ENCODE assay signal across 9 mouse cellular contexts in the genomic region with DNA sequence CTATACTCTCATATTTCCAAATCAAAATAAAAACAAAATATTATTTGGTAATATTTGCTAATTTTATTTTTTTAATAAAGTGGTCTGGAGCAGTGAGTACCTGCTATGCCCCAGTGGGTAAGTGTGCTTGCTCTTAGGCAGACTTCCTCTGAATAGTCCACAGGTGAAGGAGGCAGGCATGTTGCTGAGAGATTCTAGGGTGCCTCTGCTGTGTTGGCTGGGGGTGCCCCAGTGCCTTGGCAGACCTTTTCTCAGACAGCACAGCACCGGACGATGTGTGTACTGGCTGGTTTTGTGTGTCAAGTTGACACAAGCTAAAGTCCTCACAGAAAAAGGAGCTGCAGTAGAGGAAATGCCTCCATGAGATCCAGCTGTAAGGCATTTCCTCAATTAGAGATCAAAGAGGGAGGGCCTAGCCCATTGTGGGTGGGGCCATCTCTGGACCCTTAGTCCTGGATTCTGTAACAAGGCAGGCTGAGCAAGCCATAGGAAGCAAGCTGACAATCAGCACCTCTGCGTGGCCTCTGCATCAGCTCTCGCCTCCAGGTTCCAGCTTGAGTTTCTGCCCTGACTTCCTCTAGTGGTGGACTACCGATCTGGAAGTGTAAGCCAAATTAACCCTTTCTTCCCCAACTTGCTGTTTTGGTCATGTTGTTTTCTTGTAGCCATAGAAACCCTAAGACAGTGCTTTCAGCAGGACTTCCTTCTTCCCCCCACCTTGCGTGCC. TPM values are rescaled to one million over a fixed set of nuclear protein-coding genes. Genes with fewer than 3 reads are reported as not detected.
DNase-seq lines count a peak whose midpoint lies in the region; ATAC-seq and TF ChIP-seq lines count a peak whose summit lies in the region.
"Had no signal": no experiment of that assay in that cellular context is flagged by ENCODE, and none has a peak within 500 bp of the region (broad histone marks: within the 10 kb centered on the region; RNA-seq: fewer than 3 reads in every experiment).

No protein-coding gene starts in this region.

- TF ChIP-seq EP300 in heart, postnatal 0 days (IDR thresholded peaks at IDR 0.05; ENCODE audit: low read depth), result no peak

- no peaks in the 10 kb centered on the region for H3K36me3 ChIP-seq in heart, postnatal 0 days (replicated peaks; ENCODE audit: control insufficient read depth, insufficient read depth, low read length)
- H3K36me3 ChIP-seq in limb, embryonic 10.5 days, result no peaks in the 10 kb centered on the region
- no peaks in the 10 kb centered on the region for H3K36me3 ChIP-seq in midbrain, embryonic 11.5 days (ENCODE audit: control insufficient read depth, insufficient read depth, low read length)
- H3K36me3 ChIP-seq: neural tube, embryonic 12.5 days had no signal

- no peaks in the 10 kb centered on the region for H3K9me3 ChIP-seq in heart, postnatal 0 days (replicated peaks; ENCODE audit: control insufficient read depth, low read length)
- no peaks in the 10 kb centered on the region for H3K9me3 ChIP-seq in limb, embryonic 10.5 days (replicated peaks)
- no peaks in the 10 kb centered on the region for H3K9me3 ChIP-seq in midbrain, embryonic 11.5 days (ENCODE audit: control insufficient read depth, low read length)
- H3K9me3 ChIP-seq: neural tube, embryonic 12.5 days had no signal

- no peak overlapping the region for H3K4me2 ChIP-seq in heart, postnatal 0 days (ENCODE audit: low read depth, low read length)
- H3K4me2 ChIP-seq in midbrain, embryonic 11.5 days, result no peak overlapping the region
- H3K4me2 ChIP-seq: neural tube, embryonic 12.5 days had no signal

- peak; percentile 8 for DNase-seq in urinary bladder, postnatal 14 days (ENCODE audit: low spot score)
- no peak for DNase-seq in urinary bladder, postnatal 10 days (ENCODE audit: low spot score)
- DNase-seq in heart, postnatal 0 days (ENCODE audit: low spot score), result peak; percentile 26
- DNase-seq in limb, embryonic 10.5 days (ENCODE audit: low spot score), result peak; percentile 78
- DNase-seq in midbrain, embryonic 11.5 days (ENCODE audit: low spot score, missing footprints), result no peak
- no peak for DNase-seq in ovary, postnatal 10 days (ENCODE audit: low spot score)
- no peak for DNase-seq in cerebellum, postnatal 4 days (ENCODE audit: low spot score in 2 of 2)
- DNase-seq in adrenal gland, adult 18-20 months (ENCODE audit: low spot score in 2 of 2), result no peak

- WGBS in heart, postnatal 0 days, result 21% methylated on average over 6 of the region's 6 CpGs
- 9% methylated on average over 6 of the region's 6 CpGs for WGBS in limb, embryonic 10.5 days
- WGBS in midbrain, embryonic 11.5 days, result 32% methylated on average over 6 of the region's 6 CpGs

- no peak overlapping the region for H3K4me3 ChIP-seq in heart, postnatal 0 days (ENCODE audit: low read depth, low read length)
- peak overlapping the region; percentile 18; the same call in 1 of the 2 replicates for H3K4me3 ChIP-seq in limb, embryonic 10.5 days
- H3K4me3 ChIP-seq in midbrain, embryonic 11.5 days (ENCODE audit: low read depth, low read length), result no peak overlapping the region
- H3K4me3 ChIP-seq: neural tube, embryonic 12.5 days had no signal

- no peak overlapping the region for H3K9ac ChIP-seq in heart, postnatal 0 days (replicated peaks; ENCODE audit: low read depth, low read length)
- H3K9ac ChIP-seq in midbrain, embryonic 11.5 days (ENCODE audit: low read length), result no peak overlapping the region
- H3K9ac ChIP-seq: neural tube, embryonic 12.5 days had no signal

- no peak for TF ChIP-seq CTCF in heart, postnatal 0 days (IDR thresholded peaks at IDR 0.05; ENCODE audit: low read depth)

- H3K4me1 ChIP-seq in heart, postnatal 0 days (ENCODE audit: control insufficient read depth, insufficient read depth), result no peaks in the 10 kb centered on the region
- peaks cover 26% of the 10 kb centered on the region for H3K4me1 ChIP-seq in limb, embryonic 10.5 days
- H3K4me1 ChIP-seq in midbrain, embryonic 11.5 days (ENCODE audit: control insufficient read depth, insufficient read depth, low read length), result no peaks in the 10 kb centered on the region
- H3K4me1 ChIP-seq: neural tube, embryonic 12.5 days had no signal

- no peak overlapping the region for H3K27ac ChIP-seq in heart, postnatal 0 days (ENCODE audit: low read depth)
- peak overlapping the region; percentile 79 for H3K27ac ChIP-seq in limb, embryonic 10.5 days
- no peak overlapping the region for H3K27ac ChIP-seq in midbrain, embryonic 11.5 days (ENCODE audit: low read depth, low read length)
- H3K27ac ChIP-seq: neural tube, embryonic 12.5 days had no signal

- H3K27me3 ChIP-seq in heart, postnatal 0 days (ENCODE audit: control insufficient read depth, insufficient read depth, low read length), result no peaks in the 10 kb centered on the region
- no peaks in the 10 kb centered on the region for H3K27me3 ChIP-seq in limb, embryonic 10.5 days (ENCODE audit: low read depth, poor library complexity, severe bottlenecking)
- no peaks in the 10 kb centered on the region for H3K27me3 ChIP-seq in midbrain, embryonic 11.5 days (ENCODE audit: control insufficient read depth, insufficient read depth, low read length)
- H3K27me3 ChIP-seq: neural tube, embryonic 12.5 days had no signal

- ATAC-seq in heart, postnatal 0 days (ENCODE audit: insufficient read depth, low read depth), result peak; percentile 82
- peak; percentile 55; the same call in 1 of the 2 replicates for ATAC-seq in midbrain, embryonic 11.5 days (ENCODE audit: low FRiP score)

RNA-seq across cellular contexts. Expression of a gene that starts 47.7 kb away (rescaled TPM):
- total RNA-seq in heart, postnatal 0 days (2014; rRNA removed; ENCODE audit: low replicate concordance), result 8.7 and 15.3 TPM in 2 replicates
- 8.8 and 9.7 TPM in 2 replicates for polyA plus RNA-seq in heart, postnatal 0 days (2015; fragmentation: Nextera tagmentation; extraction: Ambion mirVana)
- 40.6 and 40.7 TPM in 2 replicates for polyA plus RNA-seq in limb, embryonic 10.5 days (2016; fragmentation: Nextera tagmentation; extraction: Ambion mirVana)
- polyA plus RNA-seq in midbrain, embryonic 11.5 days (2014; fragmentation: Nextera tagmentation; extraction: Ambion mirVana), result 46.9 TPM in 2 replicates
- 10 to 100 TPM; 32.7 to 44.1 TPM for total RNA-seq in adrenal gland, adult 18-20 months (2021)

Comparison
In these comparisons a context has a peak if more than half of its experiments do, and no peak if none do; other contexts are left out.
1. DNase-seq: peak in urinary bladder, postnatal 14 days (single experiment), heart, postnatal 0 days (single experiment) and limb, embryonic 10.5 days (single experiment); none in urinary bladder, postnatal 10 days (single experiment), midbrain, embryonic 11.5 days (single experiment), ovary, postnatal 10 days (single experiment), cerebellum, postnatal 4 days (0 of 2) and adrenal gland, adult 18-20 months (0 of 2).